Mouse (Mus musculus) bone marrow, adult 2 months (tissue): ENCODE data around the gene Inhbb.

Source experiments
- CTCF ChIP-seq: fragments of 200-500 bp; IDR thresholded peaks from 2 replicates; pipeline ENCODE4 v1.5.1; 2011; ENCODE audit warnings: low read length, control low read depth; ENCODE audit not compliant: control insufficient read depth, insufficient read depth
- POLR2A ChIP-seq: fragments of 200-500 bp; IDR thresholded peaks from 2 replicates; pipeline ENCODE4 v1.6.1; 2011; ENCODE audit warnings: low read depth, mild to moderate bottlenecking, control low read depth, low read length, borderline replicate concordance; ENCODE audit not compliant: control insufficient read depth

DNA sequence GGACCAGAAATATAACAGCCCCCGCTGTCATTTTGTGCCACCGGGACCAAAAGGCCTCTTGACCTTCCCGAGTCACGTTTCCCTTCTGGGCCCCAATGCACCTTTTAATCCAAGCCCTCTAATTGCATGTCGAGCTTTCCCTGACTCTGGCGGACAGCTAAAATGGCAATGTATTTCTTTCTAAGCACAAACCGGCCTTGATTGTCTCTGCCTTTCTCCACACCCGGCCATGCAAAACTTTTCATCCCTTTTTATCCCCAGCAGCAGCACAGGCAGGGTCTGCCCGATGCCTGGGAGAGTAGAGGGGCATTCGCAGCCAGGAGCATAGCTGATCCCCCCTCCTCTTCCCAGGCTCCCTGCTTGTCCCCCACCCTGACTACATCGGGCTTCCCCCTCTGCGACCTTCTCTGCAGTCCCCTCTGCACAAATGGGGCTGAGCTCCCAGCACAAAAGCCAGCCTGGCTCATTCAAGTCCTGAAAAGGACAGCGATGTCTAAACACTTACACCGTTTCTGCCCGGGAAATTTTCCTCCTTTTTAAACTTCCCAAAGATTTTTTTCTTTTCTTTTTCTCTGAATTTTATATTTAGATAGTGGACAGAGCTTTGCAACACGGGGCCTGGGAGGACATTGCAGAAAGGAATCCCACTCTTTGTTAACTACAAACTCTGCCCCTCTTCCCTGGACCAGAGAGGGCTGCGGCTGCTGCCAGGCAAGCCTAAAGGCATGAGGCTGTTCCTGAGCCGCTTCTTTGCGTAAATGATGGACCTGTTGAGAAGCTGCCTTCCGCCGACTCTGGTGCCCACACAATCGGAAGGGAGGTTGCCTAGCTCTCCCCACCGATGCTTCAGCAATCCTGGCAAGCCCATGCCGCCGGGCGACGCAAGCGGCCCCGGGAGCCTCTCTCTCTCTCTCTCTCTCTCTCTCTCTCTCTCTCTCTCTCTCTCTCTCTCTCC is 2.6 kb downstream of the Inhbb start:
- TF ChIP-seq CTCF (no peak), POLR2A (no peak)
